Mouse (Mus musculus) adrenal gland, postnatal 10 days (tissue): ENCODE data around the gene Gck. TPM values are rescaled to one million over a fixed set of nuclear protein-coding genes. Genes with fewer than 3 reads are reported as not detected.
"Not testable (repeated sequence)": the region's sequence is repeated elsewhere in the genome, so short reads cannot be mapped to it uniquely, and the experiment has no call there.

ENCODE experiments used
- DNase-seq: peaks from one replicate; pipeline ENCODE4 v3.0.0; 2021; ENCODE audit warnings: mixed read lengths
- total RNA-seq, 2 experiments: library from RNA; stranded (reverse); gene quantifications; 2 replicates each; pipeline ENCODE4 v1.2.3; 2021

Gene Gck
- total RNA-seq, 2 experiments from 2014 or later = 2.9 to 3.0 TPM

- DNase-seq = no peak
Measured at GRCm38 (mm10) chr11:5907096-5907495, 42.8 kb downstream of the Gck start.

- DNase-seq = no peak
Measured at GRCm38 (mm10) chr11:5905778-5906518, 43.9 kb downstream of the Gck start.

DNA sequence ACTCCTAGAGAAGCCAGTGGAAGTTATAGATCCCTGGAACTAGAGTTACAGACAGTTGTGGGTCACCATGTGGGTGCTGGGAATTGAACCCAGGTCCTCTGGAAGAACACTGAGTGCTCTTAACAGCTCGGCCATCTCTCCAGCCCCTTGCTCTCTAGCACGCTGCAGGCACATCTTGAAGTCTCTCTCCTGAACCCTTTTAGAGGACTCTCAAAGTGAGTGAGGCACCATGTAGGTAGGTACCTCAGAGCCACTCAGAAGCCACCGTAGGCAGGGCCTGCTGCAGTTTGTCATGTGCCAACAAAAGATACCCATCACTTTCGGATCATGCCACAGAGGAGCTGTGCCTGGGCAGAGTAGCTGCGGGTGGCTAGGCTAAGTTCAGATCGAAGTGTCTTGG, 45.0 kb downstream of the Gck start:
- DNase-seq = no peak

- DNase-seq = no peak
Measured at GRCm38 (mm10) chr11:5904357-5904756, 45.5 kb downstream of the Gck start.

- DNase-seq = no peak
Measured at GRCm38 (mm10) chr11:5903844-5904243, 46.0 kb downstream of the Gck start.

GRCm38 (mm10) chr11:5902390-5902789, 47.5 kb downstream of the Gck start:
- DNase-seq = no peak

DNA sequence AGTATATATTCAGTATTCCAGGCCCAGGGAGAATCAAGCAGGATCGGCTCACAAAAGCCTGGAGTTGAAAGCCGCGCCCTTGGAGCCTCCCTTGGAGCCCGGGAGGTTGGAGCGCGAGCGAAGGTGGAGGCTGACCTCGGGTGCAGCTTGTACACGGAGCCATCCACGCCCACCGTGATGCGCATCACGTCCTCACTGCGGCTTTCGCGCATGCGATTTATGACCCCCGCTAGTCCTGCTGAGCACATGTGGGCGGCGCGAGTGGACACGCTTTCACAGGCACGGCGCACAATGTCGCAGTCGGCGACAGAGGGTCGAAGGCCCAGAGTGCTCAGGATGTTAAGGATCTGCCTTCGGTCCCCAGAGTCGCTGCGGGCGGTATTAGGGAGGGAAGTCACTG, 47.9 kb downstream of the Gck start:
- peak; percentile 63 for DNase-seq

DNA sequence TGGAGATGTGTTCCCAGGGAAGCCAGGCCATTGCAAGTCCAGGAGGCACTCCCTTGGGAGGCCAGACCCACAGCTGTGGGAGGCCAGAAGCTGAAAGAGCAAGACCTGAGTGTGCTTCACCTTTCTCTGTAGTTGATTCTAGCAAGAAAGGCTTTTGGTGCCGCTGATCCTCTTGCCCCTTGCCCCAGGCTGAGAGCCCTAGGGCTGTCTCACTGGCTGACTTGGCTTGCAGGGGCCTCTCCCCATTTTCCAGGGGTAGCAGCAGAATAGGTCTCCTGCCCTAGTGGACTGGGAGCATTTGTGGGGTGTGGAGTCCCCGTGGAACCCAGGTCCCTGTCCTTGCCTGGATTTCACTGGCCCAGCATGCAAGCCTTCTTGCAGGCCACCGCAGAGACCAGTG, 48.6 kb downstream of the Gck start:
- no peak for DNase-seq

- DNase-seq = no peak
Measured at GRCm38 (mm10) chr11:5899286-5899685, 50.6 kb downstream of the Gck start.

GRCm38 (mm10) chr11:5898531-5898930, 51.4 kb downstream of the Gck start, which contains the start of gene Myl7:
Gene Myl7, minus strand, starts transcription at chr11:5898782.
- DNase-seq = no peak

GRCm38 (mm10) chr11:5897839-5898238, 52.0 kb downstream of the Gck start:
- DNase-seq = no peak

DNA sequence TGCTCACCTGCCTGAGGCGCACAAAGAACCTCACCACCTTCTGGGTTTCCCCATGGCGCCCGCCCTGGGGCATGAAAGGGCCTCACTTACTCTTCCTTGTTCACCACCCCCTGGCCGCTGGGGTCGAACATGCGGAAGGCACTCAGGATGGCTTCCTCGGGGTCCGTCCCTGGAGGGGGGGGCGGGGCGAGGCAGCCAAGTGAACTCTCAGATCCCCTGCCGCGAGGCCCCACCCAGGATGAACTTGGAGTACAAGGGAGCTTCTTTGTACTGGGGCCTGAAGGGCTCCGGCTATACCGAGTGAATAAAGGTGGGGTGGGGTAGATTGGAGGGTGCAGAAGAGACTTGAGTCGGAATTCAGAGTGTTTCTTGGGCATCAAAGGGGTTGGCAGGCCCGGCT, 52.7 kb downstream of the Gck start:
- no peak for DNase-seq

GRCm38 (mm10) chr11:5893807-5894206, 56.1 kb downstream of the Gck start:
- DNase-seq = no peak

- DNase-seq = no peak
Measured at GRCm38 (mm10) chr11:5892810-5893368, 57.0 kb downstream of the Gck start.

GRCm38 (mm10) chr11:5892151-5892591, 57.7 kb downstream of the Gck start:
- DNase-seq = no peak

DNA sequence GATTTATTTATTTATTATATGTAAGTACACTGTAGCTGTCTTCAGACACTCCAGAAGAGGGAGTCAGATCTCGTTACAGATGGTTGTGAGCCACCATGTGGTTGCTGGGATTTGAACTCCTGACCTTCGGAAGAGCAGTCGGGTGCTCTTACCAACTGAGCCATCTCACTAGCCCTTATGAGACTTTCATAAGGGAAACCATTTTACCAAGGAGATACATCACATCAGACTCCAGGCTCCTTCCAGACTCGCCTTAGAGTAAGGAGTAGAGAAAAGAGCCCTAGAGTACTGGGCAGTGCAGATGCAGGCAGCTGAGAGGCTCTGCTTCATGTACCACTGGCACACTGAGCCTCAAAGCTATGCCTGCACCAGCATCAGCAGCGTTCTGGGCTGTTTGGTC, 61.3 kb downstream of the Gck start:
- not testable (repeated sequence) for DNase-seq

DNA sequence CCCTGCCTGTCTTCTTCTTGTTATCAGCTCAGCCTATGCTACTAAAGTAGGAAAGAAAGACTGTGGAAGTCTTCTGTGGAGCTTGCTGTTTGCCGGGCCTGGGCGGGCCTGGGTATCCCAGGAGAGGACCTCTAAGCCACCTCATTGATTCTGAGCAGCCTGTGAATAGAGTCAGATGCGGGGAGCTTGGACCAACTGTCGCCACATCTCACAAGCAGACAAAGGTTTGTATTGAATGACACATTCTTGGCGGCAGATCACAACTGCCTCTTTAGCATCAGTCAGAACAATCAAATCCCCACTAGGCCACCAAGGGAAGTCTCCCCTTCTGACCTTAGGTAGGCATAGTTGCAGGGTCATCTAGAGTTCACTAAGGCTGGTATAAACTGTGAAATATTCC, 62.6 kb downstream of the Gck start:
- DNase-seq = no peak

DNA sequence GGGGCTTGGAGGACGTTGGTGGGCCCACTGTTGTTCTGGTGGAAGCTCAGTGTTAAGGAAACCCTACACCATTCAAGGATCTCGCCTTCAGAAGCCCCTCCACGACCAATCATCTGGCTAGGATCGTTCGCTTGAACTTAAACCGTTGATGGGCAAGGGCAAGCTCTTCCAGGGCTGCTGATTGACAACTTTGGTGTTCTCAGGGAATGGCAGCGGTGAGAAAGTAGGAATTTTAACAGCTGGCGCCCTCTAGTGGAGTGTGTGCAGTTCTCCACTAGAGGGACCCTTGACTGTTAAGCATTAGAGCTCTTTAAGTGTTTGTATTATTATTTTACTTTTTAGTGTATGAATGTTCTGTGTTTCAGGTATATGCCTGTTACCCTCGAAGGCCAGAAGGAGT, 63.7 kb downstream of the Gck start:
- peak; percentile 71 for DNase-seq

DNA sequence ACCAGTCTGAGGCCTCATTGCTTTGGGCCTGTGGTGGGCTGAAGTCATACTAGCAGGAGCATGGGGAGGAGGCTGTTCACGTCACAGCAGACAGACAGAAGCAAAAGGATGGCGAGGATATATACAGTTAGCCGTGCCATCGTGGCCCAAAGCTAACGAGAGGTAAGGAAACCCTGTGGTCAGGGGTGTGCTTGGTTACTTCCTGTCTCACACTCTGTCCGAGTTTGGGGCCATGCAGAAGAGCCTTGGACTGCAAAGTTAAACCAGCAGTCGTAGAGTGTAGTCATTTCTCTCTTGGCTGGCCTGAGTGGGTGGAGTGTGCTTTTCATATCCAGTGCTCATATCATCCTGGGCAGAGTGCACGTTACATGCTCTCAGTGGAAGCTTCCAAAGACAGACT, 67.4 kb downstream of the Gck start:
- no peak for DNase-seq

DNA sequence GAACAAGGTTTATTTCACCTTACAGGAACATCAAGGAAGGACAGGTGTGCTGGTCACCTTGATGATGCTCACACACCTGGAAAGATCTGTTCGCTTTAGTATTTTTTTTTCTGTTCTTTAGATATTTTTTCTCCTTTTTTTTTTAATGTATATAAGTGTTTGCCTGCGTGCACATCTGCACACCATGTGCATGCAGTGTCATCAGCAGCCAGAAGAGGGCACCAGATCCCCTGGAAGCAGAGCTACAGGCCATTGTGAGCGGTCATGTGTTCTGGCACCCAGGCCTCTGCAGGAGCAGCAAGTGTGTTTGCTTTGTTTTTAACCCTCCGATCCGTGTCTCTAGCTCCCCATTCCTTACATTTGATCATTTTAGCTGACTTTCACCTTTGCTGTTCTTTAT, 70.0 kb downstream of the Gck start:
- DNase-seq = peak; percentile 71

- DNase-seq = no peak
Measured at GRCm38 (mm10) chr11:5878661-5879060, 71.2 kb downstream of the Gck start.

- DNase-seq = peak; percentile 98
Measured at GRCm38 (mm10) chr11:5877921-5878526, 71.9 kb downstream of the Gck start, which contains the start of gene Pold2. Gene Pold2, minus strand, starts transcription at chr11:5878292.

DNA sequence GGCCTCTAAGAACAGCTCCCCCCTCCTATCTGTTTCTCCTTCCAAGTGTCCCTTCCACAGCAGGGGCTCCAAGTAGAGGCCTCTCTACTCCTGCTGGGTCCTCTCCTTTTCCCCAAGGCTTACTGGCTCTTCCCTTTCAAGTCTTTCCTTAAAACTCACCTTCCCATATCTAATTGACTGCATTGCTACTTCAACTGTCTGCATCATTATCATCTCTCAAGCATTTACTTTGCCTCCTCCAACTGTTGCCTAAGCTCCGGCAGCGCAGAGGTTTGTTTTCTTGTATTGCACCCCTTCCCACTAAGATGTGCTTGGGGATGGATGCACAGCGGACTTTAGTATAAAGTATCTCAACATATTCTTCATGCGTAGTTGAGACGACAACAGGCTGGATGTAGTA, 72.5 kb downstream of the Gck start:
- DNase-seq = no peak

DNA sequence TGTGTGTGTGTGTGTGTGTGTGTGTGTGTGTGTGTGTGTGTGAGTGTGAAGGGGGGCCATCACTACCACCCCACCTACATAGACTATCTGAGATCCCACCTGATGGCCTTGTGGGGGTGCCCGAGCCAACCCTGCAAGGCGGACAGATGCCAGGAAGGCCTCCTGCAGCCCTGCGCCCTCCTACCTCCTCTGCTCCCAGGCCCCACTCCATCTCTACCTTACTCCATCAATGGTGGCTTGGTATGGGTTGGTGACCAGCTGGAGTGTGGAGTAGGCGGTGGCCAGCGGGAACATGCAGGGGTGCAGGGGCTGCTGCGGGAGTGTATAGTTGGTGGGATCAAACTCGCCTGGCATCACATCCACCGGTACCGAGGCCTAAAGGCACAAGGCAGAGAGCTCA, 76.7 kb downstream of the Gck start:
- DNase-seq = no peak
